Mouse (Mus musculus): ENCODE measurements around the gene Il11. TPM values are rescaled to one million over a fixed set of nuclear protein-coding genes. Genes with fewer than 3 reads are reported as not detected.

Gene Il11
- polyA plus RNA-seq, 1 experiment: not detected

DNA sequence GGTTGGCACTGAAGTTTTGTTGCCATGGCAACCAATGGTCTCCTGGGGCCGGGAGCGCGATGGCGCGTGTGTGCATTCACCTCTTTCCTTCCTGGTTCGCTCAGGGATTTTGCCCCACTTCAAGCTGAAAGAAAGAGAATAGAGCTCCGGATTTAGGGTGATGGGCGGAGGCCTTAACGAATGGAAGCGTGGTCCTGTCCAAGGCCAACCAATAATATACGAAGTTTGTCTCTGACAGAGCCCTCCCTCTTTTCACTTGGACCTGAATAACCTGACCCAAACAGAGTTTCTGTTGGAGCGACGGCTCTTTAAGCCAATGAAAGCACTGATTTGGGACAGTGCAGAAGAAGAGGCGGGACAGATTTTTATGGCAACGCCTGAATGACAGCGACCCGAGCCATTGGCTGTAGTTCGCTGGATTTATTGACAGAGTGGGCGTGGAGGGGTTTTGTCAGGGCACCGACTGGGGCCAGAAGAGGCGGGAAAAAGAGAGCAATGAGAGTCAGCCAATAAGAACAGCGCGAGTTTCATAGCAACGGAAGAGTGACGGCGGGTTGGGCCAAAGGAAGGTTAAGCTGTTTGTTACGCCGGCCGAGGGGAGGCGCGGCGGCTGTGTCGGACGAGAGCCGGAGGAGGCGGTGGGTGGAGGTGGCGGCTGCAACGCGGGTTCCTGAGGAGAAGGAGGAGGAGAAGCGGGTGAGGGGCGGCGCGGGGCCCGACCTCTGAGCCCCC is 42.9 kb downstream of the Il11 start, which contains the start of gene Kmt5c:
Kmt5c (plus strand) TSS at position 572 of the 732 bp plus-strand sequence.
- 0% methylated on average over 38 of the region's 44 CpGs for WGBS
- Histone ChIP-seq H3K4me3 (ENCODE audit: insufficient read depth, low read depth, low read length) (peak within 1 kb of the TSS; percentile 82), H3K27ac (ENCODE audit: insufficient read depth, low read depth, low read length) (peak within 1 kb of the TSS; percentile 95), H3K4me1 (ENCODE audit: control insufficient read depth, insufficient read depth, low read length) (peaks cover 26% of the 10 kb centered on the region)
- no peak for TF ChIP-seq CTCF (IDR thresholded peaks at IDR 0.05; ENCODE audit: insufficient read depth, low read depth, low read length)
- peak; percentile 81 for TF ChIP-seq POLR2A (IDR thresholded peaks at IDR 0.05; ENCODE audit: insufficient read depth, low read depth, low read length)

DNA sequence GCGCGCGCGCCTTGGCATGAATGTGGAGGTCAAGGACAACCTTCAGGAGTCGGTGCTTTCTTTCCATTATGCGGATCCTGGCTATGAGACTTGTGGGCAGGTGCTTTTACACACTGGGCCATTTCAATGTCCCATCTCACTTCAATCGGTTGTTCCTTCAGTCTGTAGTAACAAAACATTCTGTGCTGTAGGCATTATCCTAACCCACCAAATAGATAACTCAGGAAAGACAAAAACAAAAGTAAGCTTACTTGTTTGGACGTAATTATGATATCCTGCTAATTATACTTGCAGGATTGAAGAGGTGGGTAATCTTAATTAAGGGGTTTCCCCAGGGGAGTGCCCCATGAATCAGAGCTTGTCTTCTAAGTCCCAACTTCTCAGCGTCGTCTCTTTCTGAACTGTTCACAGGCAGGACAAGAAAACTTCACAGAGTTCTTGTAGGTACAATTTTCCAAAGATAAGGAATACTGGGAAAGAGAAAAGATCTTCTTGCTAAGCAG is 43.6 kb downstream of the Il11 start:
- TF ChIP-seq CTCF (IDR thresholded peaks at IDR 0.05; ENCODE audit: insufficient read depth, low read depth, low read length) (no peak), POLR2A (IDR thresholded peaks at IDR 0.05; ENCODE audit: insufficient read depth, low read depth, low read length) (no peak)
- Histone ChIP-seq H3K27ac (ENCODE audit: insufficient read depth, low read depth, low read length) (peak overlapping the region; percentile 38; the same call in 1 of the 2 replicates), H3K4me3 (ENCODE audit: insufficient read depth, low read depth, low read length) (peak overlapping the region; percentile 37), H3K4me1 (ENCODE audit: control insufficient read depth, insufficient read depth, low read length) (peaks cover 26% of the 10 kb centered on the region)
- 37% methylated on average over 10 of the region's 10 CpGs for WGBS

DNA sequence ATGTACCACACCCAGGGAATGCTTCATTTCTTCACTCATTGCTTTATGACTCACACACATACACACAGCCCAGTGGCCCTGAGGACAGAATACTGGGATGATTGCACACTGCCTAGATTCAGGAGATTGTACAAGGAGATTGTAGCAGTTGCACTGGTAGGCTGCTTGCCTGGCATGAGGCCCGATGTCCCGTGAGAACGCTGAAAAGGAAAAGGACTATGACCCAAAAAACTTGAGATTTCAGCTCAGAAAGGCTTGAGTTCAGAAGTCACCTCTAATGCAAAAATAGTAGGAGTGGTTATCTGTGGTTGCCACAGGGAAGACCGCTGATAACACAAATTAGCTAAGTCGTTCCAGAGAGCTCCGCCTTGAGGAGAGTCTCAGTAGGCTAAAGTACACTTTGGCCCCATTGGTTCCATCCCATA is 49.7 kb downstream of the Il11 start:
- Histone ChIP-seq H3K4me3 (ENCODE audit: insufficient read depth, low read depth, low read length) (no peak overlapping the region), H3K27ac (ENCODE audit: insufficient read depth, low read depth, low read length) (no peak overlapping the region), H3K4me1 (ENCODE audit: control insufficient read depth, insufficient read depth, low read length) (no peaks in the 10 kb centered on the region)
- 68% methylated on average over 6 of the region's 6 CpGs for WGBS
- TF ChIP-seq CTCF (IDR thresholded peaks at IDR 0.05; ENCODE audit: insufficient read depth, low read depth, low read length) (no peak), POLR2A (IDR thresholded peaks at IDR 0.05; ENCODE audit: insufficient read depth, low read depth, low read length) (no peak)

GRCm38 (mm10) chr7:4731090-4731489 is 51.6 kb downstream of the Il11 start:
- no peaks in the 10 kb centered on the region for H3K4me1 ChIP-seq (ENCODE audit: control insufficient read depth, insufficient read depth, low read length)
- WGBS: 80% methylated on average over 5 of the region's 5 CpGs
- no peak overlapping the region for H3K27ac ChIP-seq (ENCODE audit: insufficient read depth, low read depth, low read length)
- H3K4me3 ChIP-seq (ENCODE audit: insufficient read depth, low read depth, low read length): no peak overlapping the region
- TF ChIP-seq CTCF (IDR thresholded peaks at IDR 0.05; ENCODE audit: insufficient read depth, low read depth, low read length) (no peak), POLR2A (IDR thresholded peaks at IDR 0.05; ENCODE audit: insufficient read depth, low read depth, low read length) (no peak)

- TF ChIP-seq POLR2A (IDR thresholded peaks at IDR 0.05; ENCODE audit: insufficient read depth, low read depth, low read length): no peak
- no peak for TF ChIP-seq CTCF (IDR thresholded peaks at IDR 0.05; ENCODE audit: insufficient read depth, low read depth, low read length)
- Histone ChIP-seq H3K4me3 (ENCODE audit: insufficient read depth, low read depth, low read length) (no peak within 1 kb of the TSS), H3K27ac (ENCODE audit: insufficient read depth, low read depth, low read length) (no peak within 1 kb of the TSS), H3K4me1 (ENCODE audit: control insufficient read depth, insufficient read depth, low read length) (no peaks in the 10 kb centered on the region; the same call in 1 of the 2 replicates)
- 86% methylated on average over 7 of the region's 7 CpGs for WGBS
Observed at GRCm38 (mm10) chr7:4725169-4725568, 57.5 kb downstream of the Il11 start, which contains the start of gene Tmem150b. TSS of gene Tmem150b (minus strand) at chr7:4725249.

DNA sequence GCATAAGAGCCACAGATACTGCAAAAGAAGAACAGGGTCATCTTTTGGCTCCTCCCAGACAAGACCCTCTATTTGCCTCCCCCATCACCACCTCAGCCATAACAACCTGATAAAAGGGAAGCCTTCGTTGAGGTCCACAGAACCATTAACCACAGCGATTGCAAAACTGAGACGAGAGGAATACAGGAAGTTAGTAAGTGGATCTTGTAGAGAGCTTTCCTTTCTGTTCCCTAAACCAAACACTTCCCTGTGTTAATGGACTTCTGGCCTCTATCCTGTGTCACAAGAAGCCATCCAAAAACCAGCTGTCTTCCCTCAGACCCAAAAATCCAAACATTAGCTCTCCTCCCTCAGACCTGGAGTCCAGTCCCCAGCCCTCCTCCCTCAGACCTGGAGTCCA is 58.3 kb downstream of the Il11 start:
- Histone ChIP-seq H3K4me1 (ENCODE audit: control insufficient read depth, insufficient read depth, low read length) (no peaks in the 10 kb centered on the region; the same call in 1 of the 2 replicates), H3K27ac (ENCODE audit: insufficient read depth, low read depth, low read length) (no peak overlapping the region), H3K4me3 (ENCODE audit: insufficient read depth, low read depth, low read length) (no peak overlapping the region)
- no peak for TF ChIP-seq POLR2A (IDR thresholded peaks at IDR 0.05; ENCODE audit: insufficient read depth, low read depth, low read length)
- TF ChIP-seq CTCF (IDR thresholded peaks at IDR 0.05; ENCODE audit: insufficient read depth, low read depth, low read length): no peak
- WGBS: 73% methylated on average over 3 of the region's 3 CpGs

DNA sequence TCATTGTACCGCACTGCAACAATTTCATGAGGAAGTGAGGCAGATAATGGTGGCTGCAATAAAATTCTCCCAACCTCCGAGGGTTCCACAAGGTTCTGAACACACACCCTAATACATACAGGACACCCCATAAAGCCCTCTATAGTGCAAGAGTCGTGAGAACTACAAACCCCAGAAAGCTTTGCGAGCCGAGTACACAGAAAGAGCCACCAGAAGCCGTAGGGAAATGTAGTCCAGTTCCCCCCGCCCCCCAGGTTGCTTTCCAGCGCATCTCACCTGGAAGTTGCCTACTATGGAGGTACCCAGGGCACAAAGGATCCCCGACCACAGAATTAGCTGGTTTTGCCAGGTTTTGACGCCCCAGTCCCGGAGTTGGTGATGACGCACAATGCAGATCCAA is 59.2 kb downstream of the Il11 start:
- peak overlapping the region; percentile 48 for H3K4me3 ChIP-seq (ENCODE audit: insufficient read depth, low read depth, low read length)
- H3K27ac ChIP-seq (ENCODE audit: insufficient read depth, low read depth, low read length): no peak overlapping the region
- no peaks in the 10 kb centered on the region; the same call in 1 of the 2 replicates for H3K4me1 ChIP-seq (ENCODE audit: control insufficient read depth, insufficient read depth, low read length)
- TF ChIP-seq POLR2A (IDR thresholded peaks at IDR 0.05; ENCODE audit: insufficient read depth, low read depth, low read length): no peak
- TF ChIP-seq CTCF (IDR thresholded peaks at IDR 0.05; ENCODE audit: insufficient read depth, low read depth, low read length): no peak
- 32% methylated on average over 12 of the region's 12 CpGs for WGBS

Other genes starting within 250 kb of the Il11 start
- gene Syt5, start 235.3 kb downstream of the Il11 start, polyA plus RNA-seq (2012; ENCODE audit: insufficient read depth, insufficient read length, low replicate concordance, missing spikeins): not detected in 2 replicates
- not detected in 2 replicates for gene Ptprh, start 178.8 kb downstream of the Il11 start, polyA plus RNA-seq (2012; ENCODE audit: insufficient read depth, insufficient read length, low replicate concordance, missing spikeins)
- gene Tmem86b, start 151.4 kb downstream of the Il11 start, polyA plus RNA-seq (2012; ENCODE audit: insufficient read depth, insufficient read length, low replicate concordance, missing spikeins): not detected in 2 replicates
- gene Ppp6r1, start 123.8 kb downstream of the Il11 start, polyA plus RNA-seq (2012; ENCODE audit: insufficient read depth, insufficient read length, low replicate concordance, missing spikeins): 310 and 891 TPM in 2 replicates
- not detected in 2 replicates for gene Hspbp1, start 97.8 kb downstream of the Il11 start, polyA plus RNA-seq (2012; ENCODE audit: insufficient read depth, insufficient read length, low replicate concordance, missing spikeins)
- not detected in 2 replicates for gene Brsk1, start 92.3 kb downstream of the Il11 start, polyA plus RNA-seq (2012; ENCODE audit: insufficient read depth, insufficient read length, low replicate concordance, missing spikeins)
- not detected in 2 replicates for gene Tmem150b, start 57.6 kb downstream of the Il11 start, polyA plus RNA-seq (2012; ENCODE audit: insufficient read depth, insufficient read length, low replicate concordance, missing spikeins)
- gene Kmt5c, start 42.7 kb downstream of the Il11 start, polyA plus RNA-seq (2012; ENCODE audit: insufficient read depth, insufficient read length, low replicate concordance, missing spikeins): not detected in 2 replicates
- not detected in 2 replicates for gene Cox6b2, start 29.8 kb downstream of the Il11 start, polyA plus RNA-seq (2012; ENCODE audit: insufficient read depth, insufficient read length, low replicate concordance, missing spikeins)
- not detected in 2 replicates for gene Fam71e2, start 11.6 kb downstream of the Il11 start, polyA plus RNA-seq (2012; ENCODE audit: insufficient read depth, insufficient read length, low replicate concordance, missing spikeins)
- not detected in 2 replicates for gene Tmem190, start 78 bp upstream of the Il11 start, polyA plus RNA-seq (2012; ENCODE audit: insufficient read depth, insufficient read length, low replicate concordance, missing spikeins)
- not detected in 2 replicates for gene Tmem238, start 6.8 kb upstream of the Il11 start, polyA plus RNA-seq (2012; ENCODE audit: insufficient read depth, insufficient read length, low replicate concordance, missing spikeins)
- not detected in 2 replicates for gene Rpl28, start 10.0 kb upstream of the Il11 start, polyA plus RNA-seq (2012; ENCODE audit: insufficient read depth, insufficient read length, low replicate concordance, missing spikeins)
- not detected in 2 replicates for gene Ube2s, start 29.7 kb upstream of the Il11 start, polyA plus RNA-seq (2012; ENCODE audit: insufficient read depth, insufficient read length, low replicate concordance, missing spikeins)
- gene Shisa7, start 61.8 kb upstream of the Il11 start, polyA plus RNA-seq (2012; ENCODE audit: insufficient read depth, insufficient read length, low replicate concordance, missing spikeins): 146 TPM in 1 of 2 replicates, not detected in the other
- gene Isoc2b, start 87.4 kb upstream of the Il11 start, polyA plus RNA-seq (2012; ENCODE audit: insufficient read depth, insufficient read length, low replicate concordance, missing spikeins): not detected in 2 replicates
- not detected in 2 replicates for gene Isoc2a, start 94.3 kb upstream of the Il11 start, polyA plus RNA-seq (2012; ENCODE audit: insufficient read depth, insufficient read length, low replicate concordance, missing spikeins)
- not detected in 2 replicates for gene Gm36210, start 123.7 kb upstream of the Il11 start, polyA plus RNA-seq (2012; ENCODE audit: insufficient read depth, insufficient read length, low replicate concordance, missing spikeins)
- not detected in 2 replicates for gene Zfp628, start 132.4 kb upstream of the Il11 start, polyA plus RNA-seq (2012; ENCODE audit: insufficient read depth, insufficient read length, low replicate concordance, missing spikeins)
- gene Nat14, start 139.2 kb upstream of the Il11 start, polyA plus RNA-seq (2012; ENCODE audit: insufficient read depth, insufficient read length, low replicate concordance, missing spikeins): not detected in 2 replicates
- not detected in 2 replicates for gene Ssc5d, start 142.9 kb upstream of the Il11 start, polyA plus RNA-seq (2012; ENCODE audit: insufficient read depth, insufficient read length, low replicate concordance, missing spikeins)
- not detected in 2 replicates for gene Sbk2, start 181.5 kb upstream of the Il11 start, polyA plus RNA-seq (2012; ENCODE audit: insufficient read depth, insufficient read length, low replicate concordance, missing spikeins)
- not detected in 2 replicates for gene Sbk3, start 188.3 kb upstream of the Il11 start, polyA plus RNA-seq (2012; ENCODE audit: insufficient read depth, insufficient read length, low replicate concordance, missing spikeins)
- gene Zfp579, start 213.3 kb upstream of the Il11 start, polyA plus RNA-seq (2012; ENCODE audit: insufficient read depth, insufficient read length, low replicate concordance, missing spikeins): not detected in 2 replicates
- not detected in 2 replicates for gene Zfp524, start 231.6 kb upstream of the Il11 start, polyA plus RNA-seq (2012; ENCODE audit: insufficient read depth, insufficient read length, low replicate concordance, missing spikeins)
- not detected in 2 replicates for gene Fiz1, start 231.8 kb upstream of the Il11 start, polyA plus RNA-seq (2012; ENCODE audit: insufficient read depth, insufficient read length, low replicate concordance, missing spikeins)
- gene Gm44973, start 232.6 kb upstream of the Il11 start, polyA plus RNA-seq (2012; ENCODE audit: insufficient read depth, insufficient read length, low replicate concordance, missing spikeins): not detected in 2 replicates
- gene Zfp865, start 237.5 kb upstream of the Il11 start, polyA plus RNA-seq (2012; ENCODE audit: insufficient read depth, insufficient read length, low replicate concordance, missing spikeins): not detected in 2 replicates
- not detected in 2 replicates for gene Ccdc106, start 237.7 kb upstream of the Il11 start, polyA plus RNA-seq (2012; ENCODE audit: insufficient read depth, insufficient read length, low replicate concordance, missing spikeins)